Mouse (Mus musculus): ENCODE data around the gene Kif7.
A peak's percentile ranks its signal among the peaks of the same experiment; 100 is the strongest.

GRCm38 (mm10) chr7:79659578-79660290 is 55.8 kb downstream of the Kif7 start, which contains the start of gene Ticrr:
- TF ChIP-seq CTCF (conservative IDR thresholded peaks at IDR 0.05 in 1 of 2, IDR thresholded peaks at IDR 0.05 in 1 of 2; ENCODE audit: low read depth in 2 of 2, low read length in 2 of 2), result no peak
- no peak for TF ChIP-seq JUN (IDR thresholded peaks at IDR 0.05; ENCODE audit: insufficient read depth, low read depth, low read length)
- peak; percentile 82 for TF ChIP-seq NELFE (IDR thresholded peaks at IDR 0.05; ENCODE audit: low read depth, low read length)
- peak; percentile 78 for TF ChIP-seq MAX (IDR thresholded peaks at IDR 0.05; ENCODE audit: low read length)
- peak; percentile 90 for TF ChIP-seq POLR2A (IDR thresholded peaks at IDR 0.05; ENCODE audit: low read depth, low read length)
- TF ChIP-seq UBTF (IDR thresholded peaks at IDR 0.05; ENCODE audit: low read depth, low read length), result no peak
- TF ChIP-seq RAD21 (IDR thresholded peaks at IDR 0.05; ENCODE audit: low read depth, low read length), result no peak
- TF ChIP-seq EP300 (IDR thresholded peaks at IDR 0.05; ENCODE audit: low read length), result no peak
- no peak for TF ChIP-seq USF2 (conservative IDR thresholded peaks at IDR 0.05; ENCODE audit: low read depth, low read length)
- TF ChIP-seq MAZ (IDR thresholded peaks at IDR 0.05; ENCODE audit: low read depth, low read length), result peak; percentile 60

Data from CH12.LX (cell line).